Mouse (Mus musculus): ENCODE measurements at regions not wholly inside any gene's neighbourhood (a gene's known extent, or its start where the extent isn't known, plus 50 kb on each side); places are given as distances from the start of the nearest gene placed in this dataset.
"Not testable (repeated sequence)": the region's sequence is repeated elsewhere in the genome, so short reads cannot be mapped to it uniquely, and the experiment has no call there.

GRCm38 (mm10) chr17:13492239-13492638, 137.9 kb downstream of the Tcp10c start:
- not testable (repeated sequence) for DNase-seq (ENCODE audit: low spot score)

- not testable (repeated sequence) for DNase-seq (ENCODE audit: low spot score)
Observed at GRCm38 (mm10) chr17:13492649-13493277, 138.4 kb downstream of the Tcp10c start.

- DNase-seq (ENCODE audit: low spot score) = not testable (repeated sequence)
Observed at GRCm38 (mm10) chr17:13493866-13494265, 139.5 kb downstream of the Tcp10c start.

- not testable (repeated sequence) for DNase-seq (ENCODE audit: low spot score)
Observed at GRCm38 (mm10) chr17:13494475-13494874, 140.1 kb downstream of the Tcp10c start.

- not testable (repeated sequence) for DNase-seq (ENCODE audit: low spot score)
Observed at GRCm38 (mm10) chr17:13504365-13504764, 150.0 kb downstream of the Tcp10c start.

- not testable (repeated sequence) for DNase-seq (ENCODE audit: low spot score)
Observed at GRCm38 (mm10) chr17:13504827-13505268, 150.5 kb downstream of the Tcp10c start.

- not testable (repeated sequence) for DNase-seq (ENCODE audit: low spot score)
Observed at GRCm38 (mm10) chr17:13507397-13508063, 153.2 kb downstream of the Tcp10c start.

GRCm38 (mm10) chr17:13519409-13520201, 165.2 kb downstream of the Tcp10c start:
- not testable (repeated sequence) for DNase-seq (ENCODE audit: low spot score)

GRCm38 (mm10) chr17:13532579-13532978, 178.2 kb downstream of the Tcp10c start:
- not testable (repeated sequence) for DNase-seq (ENCODE audit: low spot score)

GRCm38 (mm10) chr17:13540446-13541241, 186.3 kb downstream of the Tcp10c start:
- no peak for DNase-seq (ENCODE audit: low spot score)

GRCm38 (mm10) chr17:13541249-13541648, 186.9 kb downstream of the Tcp10c start:
- no peak for DNase-seq (ENCODE audit: low spot score)

- DNase-seq (ENCODE audit: low spot score) = no peak
Observed at GRCm38 (mm10) chr17:13542261-13542660, 187.9 kb downstream of the Tcp10c start.

- DNase-seq (ENCODE audit: low spot score) = no peak
Observed at GRCm38 (mm10) chr17:13542856-13543255, 188.5 kb downstream of the Tcp10c start.

GRCm38 (mm10) chr17:13544036-13544795, 189.8 kb downstream of the Tcp10c start:
- no peak for DNase-seq (ENCODE audit: low spot score)

GRCm38 (mm10) chr17:13546249-13546648, 191.9 kb downstream of the Tcp10c start:
- no peak for DNase-seq (ENCODE audit: low spot score)

- peak; percentile 99 for DNase-seq (ENCODE audit: low spot score)
Observed at GRCm38 (mm10) chr17:13546669-13547085, 192.3 kb downstream of the Tcp10c start.

GRCm38 (mm10) chr17:13547657-13548360, 193.4 kb downstream of the Tcp10c start:
- no peak for DNase-seq (ENCODE audit: low spot score)

- no peak for DNase-seq (ENCODE audit: low spot score)
Observed at GRCm38 (mm10) chr17:13549975-13550895, 195.9 kb downstream of the Tcp10c start.

GRCm38 (mm10) chr17:13550896-13551267, 196.5 kb downstream of the Tcp10c start:
- DNase-seq (ENCODE audit: low spot score) = not testable (repeated sequence)

Measured in layer of hippocampus, adult 9-10 months (tissue).